Mouse (Mus musculus) embryonic fibroblast, embryonic 13.5 days (primary cell): ENCODE data around the gene Ano1. TPM values are rescaled to one million over a fixed set of nuclear protein-coding genes. Genes with fewer than 3 reads are reported as not detected.

Experiments used
- H3K27ac ChIP-seq: 2 replicates; pipeline ENCODE4 v1.5.1; 2012; ENCODE audit warnings: low read length, control low read depth, inconsistent platforms; ENCODE audit not compliant: insufficient read depth
- H3K4me1 ChIP-seq: 2 replicates; pipeline ENCODE4 v1.6.1; 2011; ENCODE audit warnings: low read length; ENCODE audit not compliant: control insufficient read depth, insufficient read depth
- H3K4me3 ChIP-seq: 2 replicates; pipeline ENCODE4 v1.5.1; 2011; ENCODE audit warnings: mild to moderate bottlenecking, control low read depth, low read length; ENCODE audit not compliant: insufficient read depth
- CTCF ChIP-seq: IDR thresholded peaks from 2 replicates; pipeline ENCODE4 v1.5.1; 2011; ENCODE audit warnings: mild to moderate bottlenecking, control low read depth, low read length, moderate library complexity, borderline replicate concordance; ENCODE audit not compliant: insufficient read depth
- POLR2A ChIP-seq: IDR thresholded peaks from 2 replicates; pipeline ENCODE4 v1.6.1; 2011; ENCODE audit warnings: low read depth, mild to moderate bottlenecking, control low read depth, low read length, moderate library complexity
- polyA plus RNA-seq: library from polyadenylated mRNA; stranded (reverse); fragments of >200 nt; gene quantifications from 2 replicates; pipeline ENCODE4 v1.2.4, GENCODE M21; 2011; ENCODE audit warnings: low read depth; ENCODE audit not compliant: missing spikeins, insufficient read length

Gene Ano1
- polyA plus RNA-seq, 1 experiment: 5.2 TPM

- no peak overlapping the region for H3K4me3 ChIP-seq
- no peaks in the 10 kb centered on the region; the same call in 1 of the 2 replicates for H3K4me1 ChIP-seq
- no peak for TF ChIP-seq POLR2A
- no peak for TF ChIP-seq CTCF
- H3K27ac ChIP-seq: no peak overlapping the region
Measured at GRCm38 (mm10) chr7:144769434-144770080, 17.8 kb upstream of the Ano1 start.

GRCm38 (mm10) chr7:144768845-144769244, 17.1 kb upstream of the Ano1 start:
- no peak overlapping the region for H3K27ac ChIP-seq
- TF ChIP-seq POLR2A (no peak), CTCF (no peak)
- no peaks in the 10 kb centered on the region; the same call in none of the 2 replicates for H3K4me1 ChIP-seq
- H3K4me3 ChIP-seq: no peak overlapping the region

GRCm38 (mm10) chr7:144764537-144765282, 12.9 kb upstream of the Ano1 start:
- H3K27ac ChIP-seq: no peak overlapping the region
- no peak overlapping the region for H3K4me3 ChIP-seq
- H3K4me1 ChIP-seq: no peaks in the 10 kb centered on the region; the same call in 1 of the 2 replicates
- no peak for TF ChIP-seq POLR2A
- no peak for TF ChIP-seq CTCF

GRCm38 (mm10) chr7:144764013-144764412, 12.2 kb upstream of the Ano1 start:
- H3K4me1 ChIP-seq: no peaks in the 10 kb centered on the region; the same call in 1 of the 2 replicates
- no peak overlapping the region for H3K27ac ChIP-seq
- TF ChIP-seq POLR2A: no peak
- no peak for TF ChIP-seq CTCF
- H3K4me3 ChIP-seq: no peak overlapping the region

- Histone ChIP-seq H3K27ac (no peak overlapping the region), H3K4me1 (no peaks in the 10 kb centered on the region; the same call in 1 of the 2 replicates), H3K4me3 (no peak overlapping the region)
- TF ChIP-seq POLR2A: no peak
- no peak for TF ChIP-seq CTCF
Measured at GRCm38 (mm10) chr7:144762496-144763235, 10.9 kb upstream of the Ano1 start.

- no peaks in the 10 kb centered on the region; the same call in 1 of the 2 replicates for H3K4me1 ChIP-seq
- H3K4me3 ChIP-seq: no peak overlapping the region
- TF ChIP-seq POLR2A (no peak), CTCF (no peak)
- no peak overlapping the region for H3K27ac ChIP-seq
Measured at GRCm38 (mm10) chr7:144760228-144760627, 8.5 kb upstream of the Ano1 start.

GRCm38 (mm10) chr7:144759455-144759854, 7.7 kb upstream of the Ano1 start:
- H3K27ac ChIP-seq: no peak overlapping the region
- no peak overlapping the region for H3K4me3 ChIP-seq
- no peaks in the 10 kb centered on the region; the same call in 1 of the 2 replicates for H3K4me1 ChIP-seq
- TF ChIP-seq POLR2A: no peak
- no peak for TF ChIP-seq CTCF

GRCm38 (mm10) chr7:144755511-144756378, 4.0 kb upstream of the Ano1 start:
- no peak for TF ChIP-seq CTCF
- no peak for TF ChIP-seq POLR2A
- H3K4me1 ChIP-seq: no peaks in the 10 kb centered on the region
- no peak overlapping the region for H3K4me3 ChIP-seq
- no peak overlapping the region for H3K27ac ChIP-seq

- Histone ChIP-seq H3K27ac (no peak overlapping the region), H3K4me1 (no peaks in the 10 kb centered on the region), H3K4me3 (no peak overlapping the region)
- no peak for TF ChIP-seq POLR2A
- TF ChIP-seq CTCF: no peak
Measured at GRCm38 (mm10) chr7:144754722-144755121, 2.9 kb upstream of the Ano1 start.
